Mouse (Mus musculus): Measurements from ENCODE around the gene Vsig10. TPM values are rescaled to one million over a fixed set of nuclear protein-coding genes. Genes with fewer than 3 reads are reported as not detected.
A peak's percentile ranks its signal among the peaks of the same experiment; 100 is the strongest.
"Not testable (repeated sequence)": the region's sequence is repeated elsewhere in the genome, so short reads cannot be mapped to it uniquely, and the experiment has no call there.

Gene Vsig10
- polyA plus RNA-seq, 1 experiment from 2014 or later: 16.6 TPM

- Histone ChIP-seq H3K9me3 (no peaks in the 10 kb centered on the region), H3K9ac (no peak overlapping the region), H3K36me3 (peaks cover 79% of the 10 kb centered on the region), H3K4me1 (no peaks in the 10 kb centered on the region), H3K4me2 (no peak overlapping the region), H3K27me3 (no peaks in the 10 kb centered on the region), H3K27ac (no peak overlapping the region), H3K4me3 (no peak overlapping the region)
- no peak for ATAC-seq (ENCODE audit: borderline replicate concordance, extremely low read depth, low FRiP score, low TSS enrichment)
- WGBS: 73% methylated on average over 10 of the region's 10 CpGs
These were observed 51.7 kb downstream of the Vsig10 start for GRCm38 (mm10) chr5:117370592-117370991.

- 71% methylated on average over 9 of the region's 9 CpGs for WGBS
- H3K9me3 ChIP-seq: no peaks in the 10 kb centered on the region
- H3K36me3 ChIP-seq: peaks cover 77% of the 10 kb centered on the region
- no peaks in the 10 kb centered on the region for H3K4me1 ChIP-seq
- H3K4me2 ChIP-seq: no peak overlapping the region
- H3K4me3 ChIP-seq: no peak overlapping the region
- H3K27ac ChIP-seq: peak overlapping the region; percentile 55; the same call in 1 of the 2 replicates
- ATAC-seq (ENCODE audit: borderline replicate concordance, extremely low read depth, low FRiP score, low TSS enrichment): no peak
- no peaks in the 10 kb centered on the region for H3K27me3 ChIP-seq
- H3K9ac ChIP-seq: no peak overlapping the region
These were observed 54.5 kb downstream of the Vsig10 start for GRCm38 (mm10) chr5:117373418-117373817.

- H3K9me3 ChIP-seq: no peaks in the 10 kb centered on the region
- no peak overlapping the region for H3K9ac ChIP-seq
- peaks cover 77% of the 10 kb centered on the region for H3K36me3 ChIP-seq
- no peaks in the 10 kb centered on the region for H3K27me3 ChIP-seq
- no peak overlapping the region for H3K4me2 ChIP-seq
- no peaks in the 10 kb centered on the region for H3K4me1 ChIP-seq
- WGBS: 79% methylated on average over 7 of the region's 7 CpGs
- H3K27ac ChIP-seq: peak overlapping the region; percentile 41
- no peak overlapping the region for H3K4me3 ChIP-seq
- no peak for ATAC-seq (ENCODE audit: borderline replicate concordance, extremely low read depth, low FRiP score, low TSS enrichment)
These were observed 55.6 kb downstream of the Vsig10 start for GRCm38 (mm10) chr5:117374372-117375049.

- Histone ChIP-seq H3K9me3 (no peaks in the 10 kb centered on the region), H3K36me3 (peaks cover 76% of the 10 kb centered on the region), H3K4me1 (no peaks in the 10 kb centered on the region), H3K9ac (no peak overlapping the region), H3K4me3 (no peak overlapping the region), H3K27ac (no peak overlapping the region), H3K4me2 (no peak overlapping the region), H3K27me3 (no peaks in the 10 kb centered on the region)
- no peak for ATAC-seq (ENCODE audit: borderline replicate concordance, extremely low read depth, low FRiP score, low TSS enrichment)
- WGBS: 70% methylated on average over 11 of the region's 11 CpGs
These were observed 57.5 kb downstream of the Vsig10 start for GRCm38 (mm10) chr5:117376331-117376761.

- 85% methylated on average over 14 of the region's 14 CpGs for WGBS
- H3K36me3 ChIP-seq: peaks cover 76% of the 10 kb centered on the region
- ATAC-seq (ENCODE audit: borderline replicate concordance, extremely low read depth, low FRiP score, low TSS enrichment): not testable (repeated sequence)
These were observed 58.8 kb downstream of the Vsig10 start for GRCm38 (mm10) chr5:117377731-117378130.

GRCm38 (mm10) chr5:117380199-117380598, 61.3 kb downstream of the Vsig10 start:
- no peak overlapping the region for H3K4me3 ChIP-seq
- H3K27me3 ChIP-seq: no peaks in the 10 kb centered on the region
- H3K4me1 ChIP-seq: no peaks in the 10 kb centered on the region
- WGBS: 65% methylated on average over 4 of the region's 4 CpGs
- ATAC-seq (ENCODE audit: borderline replicate concordance, extremely low read depth, low FRiP score, low TSS enrichment): no peak
- no peak overlapping the region for H3K4me2 ChIP-seq
- H3K27ac ChIP-seq: no peak overlapping the region
- peaks cover 83% of the 10 kb centered on the region for H3K36me3 ChIP-seq
- H3K9ac ChIP-seq: no peak overlapping the region
- H3K9me3 ChIP-seq: no peaks in the 10 kb centered on the region

More at GRCm38 (mm10) chr5:117377731-117378130, 58.8 kb downstream of the Vsig10 start:
- not testable (repeated sequence) for H3K4me1 ChIP-seq, H3K9me3 ChIP-seq, H3K4me3 ChIP-seq, H3K27ac ChIP-seq, H3K9ac ChIP-seq, H3K4me2 ChIP-seq, H3K27me3 ChIP-seq

GRCm38 (mm10) chr5:117381785-117382184, 62.9 kb downstream of the Vsig10 start:
- 79% methylated on average over 7 of the region's 7 CpGs for WGBS
- Histone ChIP-seq H3K27ac (no peak overlapping the region), H3K4me1 (no peaks in the 10 kb centered on the region), H3K4me3 (no peak overlapping the region), H3K36me3 (peaks cover 78% of the 10 kb centered on the region), H3K27me3 (no peaks in the 10 kb centered on the region), H3K9me3 (no peaks in the 10 kb centered on the region), H3K4me2 (no peak overlapping the region), H3K9ac (no peak overlapping the region)
- no peak for ATAC-seq (ENCODE audit: borderline replicate concordance, extremely low read depth, low FRiP score, low TSS enrichment)

GRCm38 (mm10) chr5:117383198-117383597, 64.3 kb downstream of the Vsig10 start:
- Histone ChIP-seq H3K9me3 (no peaks in the 10 kb centered on the region), H3K36me3 (peaks cover 74% of the 10 kb centered on the region)
- WGBS: 78% methylated on average over 12 of the region's 12 CpGs

GRCm38 (mm10) chr5:117388296-117388751, 69.4 kb downstream of the Vsig10 start:
- WGBS: 3% methylated on average over 16 of the region's 16 CpGs
- Histone ChIP-seq H3K9me3 (no peaks in the 10 kb centered on the region), H3K4me1 (peaks cover 17% of the 10 kb centered on the region), H3K27me3 (no peaks in the 10 kb centered on the region), H3K4me2 (peak overlapping the region; percentile 60), H3K4me3 (peak overlapping the region; percentile 62), H3K27ac (peak overlapping the region; percentile 81), H3K9ac (peak overlapping the region; percentile 75), H3K36me3 (peaks cover 26% of the 10 kb centered on the region)
- ATAC-seq (ENCODE audit: borderline replicate concordance, extremely low read depth, low FRiP score, low TSS enrichment): peak; percentile 53

More at GRCm38 (mm10) chr5:117383198-117383597, 64.3 kb downstream of the Vsig10 start:
- Histone ChIP-seq H3K27ac (no peak overlapping the region), H3K4me3 (no peak overlapping the region), H3K9ac (no peak overlapping the region), H3K27me3 (no peaks in the 10 kb centered on the region), H3K4me2 (no peak overlapping the region), H3K4me1 (peaks cover 12% of the 10 kb centered on the region)
- no peak for ATAC-seq (ENCODE audit: borderline replicate concordance, extremely low read depth, low FRiP score, low TSS enrichment)

GRCm38 (mm10) chr5:117388877-117389276, 70.0 kb downstream of the Vsig10 start, which contains the start of gene Rfc5:
Gene Rfc5 (minus strand): TSS chr5:117389047.
- H3K4me2 ChIP-seq: peak within 1 kb of the TSS; percentile 60
- peak within 1 kb of the TSS; percentile 81 for H3K27ac ChIP-seq
- no peaks in the 10 kb centered on the region for H3K27me3 ChIP-seq
- peaks cover 17% of the 10 kb centered on the region for H3K4me1 ChIP-seq
- peak within 1 kb of the TSS; percentile 62 for H3K4me3 ChIP-seq
- peaks cover 23% of the 10 kb centered on the region for H3K36me3 ChIP-seq
- WGBS: 1% methylated on average over 44 of the region's 44 CpGs
- H3K9me3 ChIP-seq: no peaks in the 10 kb centered on the region
- H3K9ac ChIP-seq: peak within 1 kb of the TSS; percentile 75
- peak; percentile 97 for ATAC-seq (ENCODE audit: borderline replicate concordance, extremely low read depth, low FRiP score, low TSS enrichment)

- Histone ChIP-seq H3K4me2 (no peak overlapping the region), H3K9ac (no peak overlapping the region)
- 84% methylated on average over 1 of the region's 1 CpGs for WGBS
These were observed 72.0 kb downstream of the Vsig10 start for GRCm38 (mm10) chr5:117390895-117391294.

GRCm38 (mm10) chr5:117395834-117396233, 77.0 kb downstream of the Vsig10 start:
- Histone ChIP-seq H3K9me3 (no peaks in the 10 kb centered on the region), H3K27ac (no peak overlapping the region), H3K4me1 (no peaks in the 10 kb centered on the region), H3K4me2 (no peak overlapping the region), H3K27me3 (no peaks in the 10 kb centered on the region), H3K4me3 (no peak overlapping the region), H3K9ac (no peak overlapping the region), H3K36me3 (no peaks in the 10 kb centered on the region)
- WGBS: 84% methylated on average over 5 of the region's 5 CpGs
- ATAC-seq (ENCODE audit: borderline replicate concordance, extremely low read depth, low FRiP score, low TSS enrichment): no peak

More at GRCm38 (mm10) chr5:117390895-117391294, 72.0 kb downstream of the Vsig10 start:
- no peak overlapping the region for H3K27ac ChIP-seq
- no peak for ATAC-seq (ENCODE audit: borderline replicate concordance, extremely low read depth, low FRiP score, low TSS enrichment)
- no peaks in the 10 kb centered on the region for H3K27me3 ChIP-seq
- H3K4me1 ChIP-seq: peaks cover 17% of the 10 kb centered on the region
- H3K36me3 ChIP-seq: peaks cover 3% of the 10 kb centered on the region; the same call in 1 of the 2 replicates
- H3K4me3 ChIP-seq: no peak overlapping the region
- H3K9me3 ChIP-seq: no peaks in the 10 kb centered on the region
